Mouse (Mus musculus): ENCODE measurements around the gene Arhgap22.

DNA sequence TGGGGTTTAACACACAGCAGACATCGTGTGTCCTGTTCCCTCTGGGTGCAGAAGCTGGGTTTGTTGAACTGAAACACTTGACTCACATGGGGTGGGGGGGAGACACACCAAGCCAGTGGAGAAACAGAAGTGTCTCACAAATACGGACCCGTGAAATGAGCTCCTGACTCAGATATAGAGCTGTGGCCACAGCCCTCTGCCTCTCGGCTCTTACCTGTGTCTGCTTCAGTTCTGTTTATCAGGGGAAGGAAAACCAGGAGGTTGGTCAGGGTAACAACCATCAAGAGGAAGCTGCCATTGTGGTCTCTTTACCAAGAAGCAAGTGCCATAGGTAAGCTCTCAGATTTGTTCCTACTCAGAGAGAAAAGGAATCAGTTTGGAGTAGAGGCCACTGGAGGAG lies 45.1 kb upstream of the Arhgap22 start:
- TF ChIP-seq ZC3H11A (IDR thresholded peaks at IDR 0.05; ENCODE audit: borderline replicate concordance, low read depth, low read length) (no peak), ZNF384 (IDR thresholded peaks at IDR 0.05; ENCODE audit: low read depth, low read length) (no peak), MAFK (IDR thresholded peaks at IDR 0.05; ENCODE audit: insufficient read depth, low read depth, low read length) (no peak)
